Mouse (Mus musculus) C2C12 (cell line): ENCODE measurements around the gene Thsd7a.

Source experiments
- CEBPB ChIP-seq: IDR thresholded peaks from one replicate; pipeline ENCODE4 v1.6.1; 2011; ENCODE audit warnings: low read depth, mild to moderate bottlenecking, control low read depth, moderate library complexity
- CTCF ChIP-seq: IDR thresholded peaks from one replicate; pipeline ENCODE4 v1.5.1; 2011; ENCODE audit not compliant: control insufficient read depth, insufficient read depth, insufficient read length
- FOSL1 ChIP-seq: IDR thresholded peaks from one replicate; pipeline ENCODE4 v1.8.0; 2011; ENCODE audit warnings: mild to moderate bottlenecking, low read length; ENCODE audit not compliant: poor library complexity, insufficient read depth, severe bottlenecking
- MAX ChIP-seq: IDR thresholded peaks from one replicate; pipeline ENCODE4 v1.6.1; 2011; ENCODE audit warnings: mild to moderate bottlenecking, control low read depth
- MYOD1 ChIP-seq: IDR thresholded peaks from one replicate; pipeline ENCODE4 v1.6.1; 2011; ENCODE audit warnings: low read depth; ENCODE audit not compliant: control insufficient read depth, insufficient read length
- MYOG ChIP-seq: IDR thresholded peaks from one replicate; pipeline ENCODE4 v1.6.1; 2011; ENCODE audit not compliant: control insufficient read depth, insufficient read length; ENCODE audit errors: extremely low read depth

DNA sequence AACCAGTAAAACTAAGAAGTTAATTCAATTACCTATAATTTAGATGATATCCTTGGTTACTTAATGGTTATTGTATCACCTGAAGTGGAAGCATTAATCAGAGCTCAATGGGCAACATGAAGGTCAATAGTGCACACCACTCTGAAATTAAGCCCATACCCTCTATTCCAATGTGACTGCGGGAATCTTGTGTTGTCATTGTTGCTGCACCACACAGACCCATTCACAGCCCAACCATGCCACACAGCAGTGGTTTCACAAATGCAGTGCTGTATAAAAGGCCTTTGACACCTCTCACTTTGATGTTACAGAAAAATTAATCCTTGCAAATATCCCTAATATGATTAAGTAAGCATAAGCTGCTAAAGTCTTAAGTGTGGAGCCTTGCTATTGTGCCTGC lies 15.4 kb upstream of the Thsd7a start:
- TF ChIP-seq CTCF (no peak), MYOG (no peak), MAX (no peak), CEBPB (no peak), FOSL1 (no peak), MYOD1 (no peak)
